Mouse (Mus musculus): Measurements from ENCODE around the gene Dcps.

The Dcps gene

DNA sequence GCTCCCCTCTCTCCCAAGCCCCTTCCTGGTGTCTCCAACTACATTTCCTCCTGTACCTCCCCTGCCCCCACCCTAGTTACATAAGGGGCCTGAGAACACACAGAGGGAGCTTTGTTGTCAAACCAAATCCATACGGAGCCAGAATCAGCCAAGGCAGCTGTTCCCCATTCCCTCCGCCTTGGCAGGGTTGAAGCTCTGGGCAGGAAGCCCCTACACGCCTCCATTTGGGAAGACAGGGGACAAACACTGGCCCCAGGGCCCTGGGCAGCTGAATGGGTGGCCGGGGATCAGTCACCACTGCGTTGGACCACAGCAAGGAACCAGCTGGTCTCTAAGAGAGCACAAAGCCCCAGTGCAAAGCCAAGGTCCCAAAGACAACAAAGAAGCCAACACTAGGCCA, 66.9 kb downstream of the Dcps start:
- no peak for DNase-seq (ENCODE audit: low read depth, low spot score)

DNA sequence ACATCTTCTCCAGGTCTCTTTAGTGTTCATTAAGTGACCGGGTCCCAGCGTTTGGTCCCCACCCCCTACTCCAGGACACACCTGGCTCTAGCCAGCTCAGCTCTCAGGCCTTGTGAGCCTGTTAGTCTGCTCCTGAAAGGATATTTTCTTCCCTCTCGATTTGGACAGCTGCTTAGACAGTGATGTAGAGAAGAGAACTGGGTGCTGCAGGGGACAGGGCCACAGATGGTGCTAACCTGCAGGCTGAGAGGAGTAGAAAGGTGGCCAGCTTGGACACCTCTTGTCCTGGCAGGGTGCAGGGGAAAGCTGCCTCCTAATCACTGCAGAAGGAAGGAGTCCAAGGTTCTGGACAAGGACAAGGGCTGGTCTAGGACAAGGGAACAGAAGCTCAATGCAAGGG, 67.8 kb downstream of the Dcps start:
- DNase-seq (ENCODE audit: low read depth, low spot score) = no peak

DNA sequence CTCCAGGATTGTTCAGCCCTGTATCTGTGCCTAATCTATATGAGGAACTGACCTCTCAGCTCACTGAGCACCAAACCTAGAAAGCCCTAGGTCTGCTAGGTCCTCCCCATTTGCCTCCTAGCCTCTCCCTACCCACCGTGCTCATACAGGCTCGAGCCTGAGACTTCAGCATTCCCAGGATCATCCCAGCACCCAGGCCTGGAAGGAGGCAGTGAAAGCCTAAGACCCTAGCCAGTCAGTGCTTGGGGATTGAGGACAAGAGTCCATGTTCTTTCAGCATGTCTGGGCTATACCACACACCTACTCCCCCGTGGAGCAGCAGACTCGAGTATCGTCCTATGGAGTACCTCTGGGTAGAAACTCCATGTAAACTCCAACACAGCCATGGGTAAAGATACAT, 68.5 kb downstream of the Dcps start:
- no peak for DNase-seq (ENCODE audit: low read depth, low spot score)

DNA sequence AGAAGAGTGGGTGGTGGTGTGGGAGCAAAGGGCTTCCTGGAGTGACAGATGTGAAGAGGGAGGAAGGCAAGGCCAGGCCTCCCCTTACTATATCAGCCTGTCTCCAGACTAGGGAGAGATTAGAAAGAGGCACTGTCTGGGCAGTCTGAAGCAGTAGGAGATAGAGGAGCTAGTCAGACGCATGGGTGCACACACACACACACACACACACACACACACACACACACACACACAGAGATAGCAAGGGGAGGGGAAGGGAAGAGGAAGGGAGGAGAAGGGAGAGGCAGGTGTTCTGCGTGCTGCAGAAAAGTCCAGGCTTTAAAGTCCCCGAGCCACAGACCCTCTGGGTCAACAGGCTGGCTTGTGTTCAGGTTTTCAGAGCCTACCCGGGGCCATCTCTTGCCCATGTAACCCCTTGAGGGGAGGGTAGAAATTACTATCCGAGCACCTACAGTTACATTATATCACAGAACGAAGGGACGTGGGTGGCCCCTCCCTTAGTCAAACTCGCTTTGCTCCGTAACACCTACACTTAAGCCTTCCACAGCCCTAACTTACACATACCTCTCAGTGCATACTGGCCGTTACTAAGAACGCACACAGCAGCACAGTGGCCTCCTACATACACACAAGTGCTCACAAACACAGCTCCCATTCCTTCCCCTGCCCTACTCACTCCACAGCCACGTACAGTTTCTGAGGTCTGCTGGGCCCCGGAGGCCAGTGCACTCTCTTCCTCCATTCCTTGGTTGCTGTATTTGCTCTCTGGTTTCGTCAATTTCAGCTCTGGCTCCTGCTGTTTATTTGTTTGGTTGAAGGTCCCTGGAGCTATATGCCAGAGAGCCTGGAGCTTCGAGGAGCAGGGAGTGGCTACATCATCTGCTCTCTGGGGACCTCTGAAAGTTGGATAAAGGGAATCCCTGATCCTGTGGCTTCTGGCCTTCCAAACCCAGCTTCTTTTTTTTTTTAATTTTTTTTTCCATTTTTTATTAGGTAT, 69.7 kb downstream of the Dcps start:
- DNase-seq (ENCODE audit: low read depth, low spot score) = no peak

DNA sequence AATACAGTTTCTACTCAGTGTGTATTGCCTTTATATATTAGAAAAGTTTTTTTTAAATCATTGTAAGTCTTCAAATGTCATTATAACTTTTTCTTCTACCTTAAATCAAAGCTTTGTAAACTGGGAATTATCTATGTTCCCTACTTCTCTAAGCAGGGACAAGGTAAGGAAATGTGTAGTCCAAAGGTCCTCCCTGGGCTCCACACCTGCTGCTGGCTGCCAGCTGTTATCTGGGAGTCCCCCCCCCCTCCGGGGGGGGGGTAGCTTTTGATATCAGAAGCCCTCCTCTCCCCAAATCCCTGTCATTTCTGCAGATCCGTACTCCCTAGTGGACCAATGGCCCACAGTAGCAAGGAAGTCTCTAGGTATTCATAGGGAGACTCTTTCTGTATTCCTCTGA, 70.4 kb downstream of the Dcps start:
- DNase-seq (ENCODE audit: low read depth, low spot score) = no peak

DNA sequence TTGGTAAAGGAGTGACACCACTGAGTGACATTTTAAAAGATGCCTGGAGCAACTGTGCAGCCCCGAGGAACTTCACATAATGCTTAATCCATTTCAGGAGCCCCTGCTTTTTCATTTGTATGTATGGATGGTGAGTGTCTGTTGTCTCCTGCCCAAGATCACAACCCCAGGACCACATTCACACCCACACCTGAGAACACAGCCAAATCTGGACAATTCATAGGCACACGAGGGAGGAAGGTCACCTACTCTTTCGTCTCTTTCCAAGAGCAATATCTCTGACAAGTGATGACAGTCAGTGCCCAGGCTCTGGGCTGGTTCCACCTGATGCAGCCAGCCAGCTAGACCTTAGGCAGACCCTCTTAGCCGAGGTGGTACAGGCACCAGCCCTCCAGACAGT, 71.2 kb downstream of the Dcps start:
- DNase-seq (ENCODE audit: low read depth, low spot score) = no peak

DNA sequence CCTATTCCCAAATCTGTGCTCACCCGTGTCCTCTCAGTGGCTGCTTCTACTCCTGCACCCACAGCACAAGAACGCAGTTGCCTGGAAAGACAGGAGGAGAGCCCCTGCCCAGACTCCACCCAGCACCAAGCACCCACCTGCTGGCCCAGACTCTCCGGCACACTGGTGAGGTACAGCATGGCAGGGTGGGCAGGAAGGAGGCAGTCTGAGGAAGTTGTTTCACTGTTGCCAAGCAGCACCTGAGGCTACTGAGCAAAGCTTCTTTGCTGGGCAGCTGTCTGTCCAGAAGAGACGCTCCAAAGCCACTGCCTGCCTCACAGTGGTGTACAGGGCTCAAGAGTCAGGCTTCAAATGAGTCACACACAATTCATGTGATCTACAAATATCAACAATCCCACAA, 77.1 kb downstream of the Dcps start:
- DNase-seq (ENCODE audit: low read depth, low spot score) = no peak

DNA sequence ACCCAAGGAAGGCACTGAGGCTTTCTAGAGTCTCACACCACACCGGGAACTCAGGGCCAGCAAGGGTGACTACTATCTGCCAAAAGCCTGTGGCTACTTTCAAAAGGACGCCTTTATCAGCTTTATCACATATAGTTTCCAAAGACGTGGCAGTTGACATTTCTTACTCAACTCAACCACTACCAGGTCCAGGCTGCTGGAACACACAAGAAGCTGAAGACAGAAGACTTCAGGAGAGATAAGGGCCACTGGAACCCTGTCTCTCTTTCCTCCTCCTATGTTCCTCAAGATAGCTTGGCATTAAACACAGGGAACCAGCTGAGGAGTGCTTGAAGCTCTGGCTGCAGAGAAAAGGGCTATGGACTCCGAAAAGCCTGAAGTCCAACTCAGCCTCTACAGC, 78.0 kb downstream of the Dcps start:
- no peak for DNase-seq (ENCODE audit: low read depth, low spot score)

DNA sequence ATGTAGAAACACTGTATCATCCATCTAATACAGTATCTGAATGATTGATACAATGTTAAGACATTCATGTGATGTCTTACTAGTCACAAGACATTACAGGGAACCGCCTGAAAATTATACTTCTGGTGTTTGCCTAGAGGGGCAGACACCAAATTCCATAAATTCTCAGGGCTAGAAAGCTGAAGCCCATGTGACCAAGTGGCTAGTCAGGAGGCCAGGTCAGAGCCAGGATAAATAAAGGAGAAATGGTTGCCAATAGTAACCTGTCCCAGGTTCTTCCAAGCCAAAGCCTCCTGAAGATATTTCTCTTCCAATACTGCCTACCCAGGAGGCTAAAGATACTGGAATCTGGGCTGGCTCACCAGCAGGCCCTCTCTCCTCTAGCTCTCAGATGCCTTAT, 80.1 kb downstream of the Dcps start:
- no peak for DNase-seq (ENCODE audit: low read depth, low spot score)

DNA sequence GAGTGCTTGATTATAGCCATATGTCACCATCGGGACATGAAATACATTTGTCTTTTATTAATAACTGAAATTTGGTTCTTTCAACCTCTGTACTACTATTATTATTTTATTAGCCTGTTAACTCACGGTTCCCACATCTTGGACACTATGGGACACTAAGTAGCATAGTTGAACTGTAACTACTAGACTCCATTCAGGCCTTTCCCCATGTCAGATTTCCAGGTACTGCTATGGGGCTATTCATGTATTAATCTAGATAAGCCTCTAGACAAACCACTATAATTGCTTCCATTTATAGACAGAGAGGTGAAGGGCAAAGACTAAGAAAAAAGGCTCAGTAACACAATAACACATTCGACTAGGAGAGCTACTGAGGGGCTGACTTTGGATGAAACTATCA, 82.5 kb downstream of the Dcps start:
- no peak for DNase-seq (ENCODE audit: low read depth, low spot score)

DNA sequence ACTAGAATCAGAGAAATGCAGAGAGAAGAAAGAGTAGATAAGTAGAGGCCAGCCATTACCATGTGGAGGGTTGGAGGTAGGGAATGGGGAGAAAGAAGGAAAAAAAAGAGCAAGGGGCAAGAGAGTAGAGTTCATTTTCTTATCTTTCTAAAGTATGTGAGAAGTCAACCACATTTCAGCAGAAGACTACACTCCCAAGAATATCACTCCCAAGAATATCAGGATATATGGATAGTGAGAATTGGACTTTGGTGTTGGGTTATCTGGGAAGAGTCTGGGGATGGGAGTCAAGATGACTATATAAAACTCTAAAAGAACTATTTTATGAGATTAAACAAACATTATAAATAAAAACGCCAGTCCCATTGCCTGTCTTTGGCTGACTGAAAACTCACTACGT, 83.0 kb downstream of the Dcps start:
- DNase-seq (ENCODE audit: low read depth, low spot score) = no peak
